Mouse (Mus musculus) layer of hippocampus, adult 11-12 months (tissue): Measurements from ENCODE around the gene Cd2bp2.

Experiments
- DNase-seq: peaks from one replicate; pipeline ENCODE4 v3.0.0; 2022; ENCODE audit warnings: low spot score

Gene Cd2bp2

DNA sequence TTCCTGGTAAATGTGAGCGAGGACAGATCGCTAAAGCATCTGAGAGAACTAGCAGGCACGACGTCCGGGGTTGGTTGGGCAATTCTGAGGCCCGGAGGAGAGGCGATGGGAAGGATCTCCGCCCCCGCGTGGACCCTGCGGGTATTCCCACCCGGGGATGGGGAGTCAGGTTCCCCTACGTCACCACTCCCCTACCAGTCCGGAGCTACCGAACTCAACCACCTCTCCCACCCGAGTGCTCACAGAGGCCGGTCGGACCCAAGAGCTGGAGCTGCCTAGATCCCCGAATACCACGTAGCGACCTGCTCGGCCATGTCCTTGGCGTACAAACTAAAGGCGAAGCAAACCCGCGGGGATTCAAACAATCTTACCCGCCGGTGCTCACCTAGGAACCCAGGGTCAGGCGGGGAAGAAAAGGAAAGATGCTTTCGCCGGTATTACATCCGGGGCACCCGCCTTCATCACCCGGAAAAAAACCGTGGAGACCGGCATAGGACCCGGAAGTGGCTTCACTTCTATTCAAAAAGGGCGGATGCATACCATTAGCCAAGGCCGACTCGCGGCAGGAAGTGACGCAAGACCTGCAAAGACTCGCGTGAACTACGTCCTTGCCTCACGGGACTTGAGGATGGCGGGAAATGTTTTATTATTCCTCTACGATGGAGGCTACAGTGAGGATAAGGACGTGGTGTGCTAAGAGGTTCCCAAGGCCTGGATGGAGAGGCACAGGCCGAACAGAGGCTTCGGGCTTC is at the start of gene Cd2bp2:
Gene Cd2bp2, minus strand, starts transcription at position 507 of the 752 bp plus-strand sequence.
- DNase-seq: peak; percentile 97

DNA sequence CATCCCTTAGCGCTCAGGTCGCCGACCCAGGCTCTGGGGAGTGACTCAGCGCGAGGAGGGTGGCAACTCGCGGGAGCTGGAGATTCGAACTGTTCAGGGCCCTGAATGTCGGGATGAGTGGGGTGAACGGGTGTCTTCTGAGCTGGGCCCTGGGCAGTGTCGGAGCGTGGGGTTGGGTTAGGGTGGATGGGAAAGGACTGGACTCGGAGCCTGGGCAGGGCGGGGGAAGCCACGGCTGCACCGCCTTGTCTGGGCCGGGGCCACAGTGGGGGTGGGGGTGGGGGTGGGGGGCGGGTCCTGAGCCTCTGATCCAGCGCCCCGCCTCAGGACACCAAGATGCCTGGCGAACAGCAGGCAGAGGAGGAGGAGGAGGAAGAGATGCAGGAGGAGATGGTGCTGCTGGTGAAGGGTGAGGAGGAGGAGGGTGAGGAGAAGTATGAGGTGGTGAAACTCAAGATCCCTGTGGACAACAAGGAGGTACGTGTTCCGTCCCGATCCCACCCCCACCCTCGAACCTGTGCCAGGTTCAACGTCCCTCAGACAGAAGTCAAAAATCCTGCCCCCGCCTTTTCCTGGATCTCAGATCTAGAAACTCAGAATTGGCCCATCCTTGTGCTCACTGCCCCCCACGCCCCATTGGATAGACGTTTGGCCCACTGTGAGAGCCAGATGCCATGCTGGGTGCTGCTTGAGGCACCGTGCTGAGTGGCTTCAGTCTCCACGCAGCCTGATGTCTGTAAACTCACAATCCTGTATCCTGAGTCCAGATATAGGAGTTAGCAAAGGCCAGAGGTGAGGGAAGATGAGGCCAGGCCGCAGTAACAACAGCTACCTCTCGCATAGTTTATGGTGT is 49.0 kb upstream of the Cd2bp2 start:
- no peak for DNase-seq

DNA sequence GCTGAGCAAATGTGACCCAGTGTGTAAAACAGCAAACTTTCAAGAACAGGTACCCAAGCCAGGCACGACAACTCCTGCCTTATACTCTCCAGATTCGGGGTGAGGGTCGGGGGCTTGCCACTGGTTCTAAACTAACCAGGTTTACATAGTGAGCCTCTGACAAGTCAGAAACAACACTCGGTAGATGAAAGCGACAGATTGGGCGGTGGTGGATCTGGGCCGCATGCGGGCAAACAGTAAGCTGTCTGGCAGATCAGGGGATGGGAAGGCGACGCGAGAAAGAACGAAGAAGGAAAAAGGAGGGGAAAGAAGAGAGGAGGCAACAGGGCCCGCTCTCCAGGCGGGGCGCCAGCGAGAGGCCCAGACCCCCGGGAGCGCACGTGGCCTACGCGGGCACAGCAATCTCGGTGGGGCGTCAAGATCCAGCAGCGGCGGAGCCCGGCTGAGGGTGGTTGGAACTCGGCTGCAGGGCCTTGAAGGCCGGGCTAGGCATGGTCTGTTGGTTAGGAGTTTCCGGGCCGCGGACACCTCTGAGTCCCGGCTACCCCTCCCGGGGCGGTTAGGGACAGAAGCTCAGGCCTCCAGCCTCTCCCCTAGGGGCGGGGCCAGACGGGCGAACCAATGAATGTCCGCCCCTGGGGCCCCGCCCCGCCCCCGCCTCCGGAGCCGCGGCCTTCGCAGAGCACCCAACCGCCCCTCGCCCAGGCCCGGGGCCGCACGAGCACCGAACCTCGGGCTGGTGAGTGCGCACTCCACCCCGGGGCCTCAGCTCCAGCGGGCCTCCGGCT is 48.2 kb upstream of the Cd2bp2 start, which contains the start of gene Zfp771:
Gene Zfp771, plus strand, starts transcription at position 405 of the 788 bp plus-strand sequence.
- peak; percentile 94 for DNase-seq

DNA sequence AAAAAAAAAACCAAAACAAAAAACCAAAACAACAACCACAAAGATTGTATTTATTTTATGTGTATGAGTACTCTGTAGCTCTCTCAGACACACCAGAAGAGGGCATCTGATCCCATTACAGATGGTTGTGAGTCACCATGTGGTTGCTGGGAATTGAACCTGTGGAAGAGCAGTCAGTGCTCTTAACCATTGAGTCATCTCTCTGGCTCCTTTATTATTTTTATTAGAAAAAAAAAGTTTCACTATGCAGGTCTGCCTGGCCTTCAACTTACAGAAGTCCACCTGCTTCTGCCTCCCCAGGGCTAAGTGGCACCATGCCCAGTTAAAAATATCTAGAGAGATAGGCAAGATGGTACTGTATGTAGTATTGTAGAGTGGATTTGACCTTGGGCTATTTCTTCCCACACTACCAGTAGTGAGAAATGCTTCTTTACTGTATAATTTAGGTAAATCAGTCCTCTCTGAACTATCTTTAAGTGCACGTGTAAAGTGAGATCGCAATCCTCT is 47.6 kb upstream of the Cd2bp2 start:
- no peak for DNase-seq

DNA sequence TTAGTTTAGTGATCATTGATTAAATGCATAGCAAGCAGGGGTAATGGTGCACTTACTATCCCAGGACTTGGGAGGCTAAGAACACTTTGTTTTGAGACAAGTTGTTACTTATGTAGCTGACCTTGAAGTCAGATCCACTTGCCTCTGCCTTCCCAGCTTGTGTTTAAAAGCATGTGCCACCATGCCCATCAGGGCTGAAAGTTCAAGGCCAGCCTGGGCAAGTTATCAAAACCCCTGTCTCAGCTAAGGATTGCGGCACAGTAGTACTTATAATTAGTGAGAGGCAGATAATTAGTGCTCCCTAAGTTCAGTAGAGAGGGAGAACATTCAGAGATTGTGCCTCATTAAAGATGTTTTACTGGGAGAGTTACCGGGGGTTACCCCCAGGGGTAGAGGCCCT is 38.9 kb upstream of the Cd2bp2 start:
- DNase-seq: no peak

DNA sequence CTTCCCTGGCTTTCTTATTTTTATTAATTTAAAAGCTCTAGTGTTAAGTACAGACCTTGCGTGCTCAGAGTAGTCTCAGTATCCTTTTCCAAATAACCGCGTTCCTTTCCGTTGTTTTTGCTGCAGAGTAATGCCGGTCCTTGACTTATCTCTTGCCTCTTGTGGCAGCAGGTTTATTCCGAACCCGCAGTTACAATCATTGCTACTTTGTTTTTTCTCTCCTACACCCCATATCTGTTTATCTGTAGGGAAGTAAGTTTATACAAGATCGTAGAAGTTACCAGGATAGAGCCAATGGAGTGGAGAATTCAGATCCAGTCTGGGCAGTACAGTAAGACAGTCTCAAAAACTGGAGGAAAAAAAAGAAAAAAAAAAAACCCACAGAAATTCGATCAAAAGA is 37.9 kb upstream of the Cd2bp2 start:
- DNase-seq: no peak

DNA sequence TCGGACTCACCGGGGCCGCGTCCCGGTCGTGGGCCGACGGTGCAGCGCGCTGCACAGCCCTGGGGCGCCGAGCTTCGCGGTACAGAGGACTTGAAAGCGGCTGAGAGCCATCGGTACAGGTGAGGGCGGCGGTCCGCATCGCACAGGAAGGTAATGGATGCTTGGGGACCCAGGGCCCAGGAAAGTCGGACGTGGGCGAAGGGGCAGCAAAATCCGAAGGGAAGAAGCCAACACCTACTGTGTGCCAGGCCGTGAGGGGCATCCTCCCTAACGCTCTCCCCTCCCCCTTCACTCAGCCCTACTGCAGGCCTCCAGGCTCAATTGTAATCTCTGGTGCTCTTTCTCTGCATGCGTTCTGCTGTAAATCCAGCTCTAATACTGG is 37.5 kb upstream of the Cd2bp2 start:
- DNase-seq: no peak

DNA sequence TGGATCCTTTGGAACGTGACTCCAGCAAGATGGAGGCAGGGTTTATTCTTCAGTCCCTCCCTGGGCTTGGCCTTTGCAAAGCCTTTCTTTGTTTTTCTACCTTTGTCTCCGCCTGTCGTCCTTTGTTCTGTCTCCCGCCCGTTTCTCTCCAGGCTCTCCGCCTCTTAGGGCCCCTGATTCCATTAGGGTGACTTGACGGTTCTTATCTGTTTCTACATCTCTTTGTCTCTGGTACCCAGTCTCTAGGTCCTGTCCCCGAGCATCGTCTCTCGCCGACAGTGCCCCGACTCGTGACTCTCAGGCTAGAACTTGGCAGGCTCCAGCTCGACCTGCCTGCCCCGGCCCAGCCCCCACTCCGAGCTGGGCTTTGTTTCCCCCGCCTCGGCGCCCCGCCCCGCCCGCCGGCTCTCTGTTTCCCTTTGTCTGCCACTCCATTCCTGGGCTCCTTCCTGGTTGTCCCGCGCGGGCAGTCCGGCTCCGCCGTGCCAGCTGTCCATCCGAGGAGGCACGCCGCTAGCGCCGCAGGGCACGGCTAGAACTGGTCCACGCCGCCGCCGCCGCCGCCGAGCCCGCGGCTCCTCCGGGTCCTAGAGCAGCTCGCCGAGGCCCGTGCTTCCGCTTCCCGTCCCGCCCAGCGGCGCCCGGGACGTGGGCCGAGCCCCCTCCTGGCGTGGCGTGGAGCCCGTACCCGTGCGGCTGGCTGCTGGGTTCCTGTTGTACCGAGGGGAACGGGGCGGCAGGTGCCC is 36.9 kb upstream of the Cd2bp2 start, which contains the start of the genes Zfp553 and Sept1:
Gene Zfp553, plus strand, starts transcription at position 440 of the 746 bp plus-strand sequence.
Gene Sept1, minus strand, starts transcription at position 509 of the 746 bp plus-strand sequence.
- DNase-seq: peak; percentile 81

DNA sequence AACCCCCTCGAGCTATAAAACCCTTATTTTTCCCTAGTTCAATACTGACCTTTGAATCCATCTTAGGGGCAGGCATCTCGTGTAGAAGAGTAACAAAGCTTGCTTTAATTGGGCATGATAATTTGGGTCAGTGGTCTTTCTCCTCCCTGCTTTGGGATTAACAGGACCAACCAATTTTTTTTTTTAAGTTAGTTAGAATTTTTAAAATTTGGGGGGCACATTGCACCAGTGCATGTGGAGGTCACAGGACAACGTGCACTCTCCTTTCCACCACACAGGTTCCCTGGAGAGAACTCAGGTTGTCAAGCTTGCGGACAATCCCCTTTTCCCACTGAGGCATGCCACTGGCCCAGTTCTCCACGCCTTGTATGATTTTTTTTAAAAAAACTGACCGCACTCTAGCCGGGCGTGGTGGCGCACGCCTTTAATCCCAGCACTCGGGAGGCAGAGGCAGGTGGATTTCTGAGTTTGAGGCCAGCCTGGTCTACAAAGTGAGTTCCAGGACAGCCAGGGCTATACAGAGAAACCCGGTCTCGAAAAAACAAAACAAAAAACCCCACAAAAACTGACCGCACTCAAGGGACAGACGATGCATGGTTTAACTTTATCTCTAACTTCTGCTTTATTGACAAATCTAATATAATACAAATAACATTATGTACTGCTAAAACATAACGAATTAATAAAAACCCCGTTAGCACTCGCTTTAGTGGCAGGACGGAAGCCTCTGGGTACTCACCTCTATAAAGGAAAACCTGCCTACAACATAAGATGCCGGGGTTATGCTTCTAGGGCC is 36.2 kb upstream of the Cd2bp2 start:
- no peak for DNase-seq

DNA sequence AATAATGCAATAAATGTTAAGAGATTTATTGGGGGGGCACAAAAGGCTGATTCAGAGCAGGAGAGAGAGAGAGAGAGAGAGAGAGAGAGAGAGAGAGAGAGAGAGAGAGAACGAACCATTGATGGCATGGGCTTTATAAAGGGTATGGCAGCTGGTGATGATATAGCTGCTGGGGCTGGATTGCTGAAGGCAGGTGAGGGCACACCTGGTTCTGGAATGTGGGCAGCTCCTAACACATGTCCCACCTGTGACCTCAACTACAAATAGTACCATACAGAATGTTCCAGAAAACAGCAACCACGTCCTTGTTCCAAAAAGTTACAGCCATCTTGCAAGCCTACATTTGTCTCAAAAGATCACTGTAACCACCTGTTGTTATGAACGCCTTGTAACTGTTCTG is 35.5 kb upstream of the Cd2bp2 start:
- no peak for DNase-seq

DNA sequence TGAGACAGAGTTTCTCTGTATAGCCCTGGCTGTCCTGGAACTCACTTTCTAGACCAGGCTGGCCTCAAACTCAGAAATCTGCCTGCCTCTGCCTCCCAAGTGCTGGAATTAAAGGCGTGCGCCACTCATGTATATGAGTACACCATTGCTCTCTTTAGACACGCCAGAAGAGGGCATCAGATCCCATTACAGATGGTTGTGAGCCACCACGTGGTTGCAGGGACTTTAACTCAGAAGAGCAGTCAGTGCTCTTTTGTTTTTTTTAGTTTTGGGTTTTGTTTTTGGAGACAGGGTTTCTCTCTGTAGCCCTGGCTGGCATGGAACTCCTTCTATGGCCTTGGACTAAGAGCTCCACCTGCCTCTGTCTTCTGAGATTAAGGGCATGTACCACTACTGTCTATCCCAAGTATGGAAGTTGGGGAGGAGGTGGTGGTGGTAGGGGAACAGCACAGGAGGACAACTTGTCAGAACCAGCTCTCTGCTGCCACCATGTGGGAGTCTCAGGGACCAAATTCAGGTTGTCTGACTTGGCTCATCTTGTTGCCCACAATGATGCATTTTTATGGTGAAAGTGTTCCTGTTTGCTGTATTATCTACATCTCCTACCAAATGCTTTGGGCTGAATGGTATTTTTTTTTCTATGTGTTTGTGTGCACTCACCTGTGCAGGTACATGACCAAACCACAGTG is 32.9 kb upstream of the Cd2bp2 start:
- peak; percentile 83 for DNase-seq

DNA sequence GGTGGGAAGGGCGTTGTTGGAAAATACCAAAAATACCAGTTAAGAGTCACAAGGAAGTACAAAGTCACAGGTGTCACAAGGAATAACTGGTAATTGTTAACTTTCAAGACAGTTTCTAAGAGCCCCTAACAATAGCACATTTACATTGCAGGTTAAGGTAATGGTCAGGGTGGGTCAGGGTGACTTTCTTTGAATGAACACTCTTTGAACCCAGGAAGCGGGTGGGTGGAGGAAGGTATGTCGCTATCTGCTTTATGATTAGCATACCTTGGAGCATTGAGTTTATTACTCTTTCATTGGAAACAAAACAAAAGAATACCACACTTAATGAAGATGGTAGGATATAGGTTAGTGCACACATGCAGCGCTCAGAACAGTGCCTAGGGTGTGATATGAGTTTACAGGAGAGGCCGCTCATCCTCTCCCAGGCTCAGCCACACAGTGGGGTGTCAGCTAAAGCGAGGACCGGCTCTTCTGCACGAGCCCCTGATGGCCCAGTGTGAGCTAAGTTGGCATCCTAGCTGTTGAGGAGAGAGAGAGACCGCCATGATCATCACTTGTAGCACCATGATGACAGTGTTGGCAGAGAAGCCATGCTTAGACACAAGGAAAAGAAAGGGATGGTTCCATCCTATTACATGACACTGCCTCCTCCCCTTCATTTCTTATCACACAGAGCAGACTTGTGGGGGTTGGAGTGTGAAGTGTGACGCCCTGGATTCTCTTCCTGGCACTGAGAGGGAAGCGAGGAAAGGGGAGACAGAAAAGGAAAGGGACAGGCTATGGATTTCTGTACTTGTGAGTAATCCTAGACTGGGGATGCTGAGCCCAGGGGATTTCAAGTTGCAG is 29.5 kb upstream of the Cd2bp2 start:
- DNase-seq: no peak

DNA sequence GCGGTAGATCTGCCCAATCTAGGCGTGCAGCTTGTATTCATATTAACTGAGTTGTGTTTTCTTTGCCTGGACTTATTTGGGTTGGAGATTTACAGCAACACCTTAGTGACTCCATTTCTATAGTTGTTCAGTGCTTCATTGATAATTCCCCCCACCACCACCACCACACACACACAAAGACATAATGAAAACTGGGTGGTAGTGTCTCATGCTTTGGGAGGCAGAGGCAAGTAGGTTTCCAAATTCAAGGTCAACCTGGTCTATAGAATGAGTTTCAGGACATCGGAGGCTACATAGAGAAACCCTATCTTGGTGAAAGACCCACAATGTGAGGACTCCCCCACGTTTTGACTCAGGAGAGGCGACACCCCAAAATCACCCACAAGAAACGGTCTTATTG is 28.8 kb upstream of the Cd2bp2 start:
- no peak for DNase-seq

DNA sequence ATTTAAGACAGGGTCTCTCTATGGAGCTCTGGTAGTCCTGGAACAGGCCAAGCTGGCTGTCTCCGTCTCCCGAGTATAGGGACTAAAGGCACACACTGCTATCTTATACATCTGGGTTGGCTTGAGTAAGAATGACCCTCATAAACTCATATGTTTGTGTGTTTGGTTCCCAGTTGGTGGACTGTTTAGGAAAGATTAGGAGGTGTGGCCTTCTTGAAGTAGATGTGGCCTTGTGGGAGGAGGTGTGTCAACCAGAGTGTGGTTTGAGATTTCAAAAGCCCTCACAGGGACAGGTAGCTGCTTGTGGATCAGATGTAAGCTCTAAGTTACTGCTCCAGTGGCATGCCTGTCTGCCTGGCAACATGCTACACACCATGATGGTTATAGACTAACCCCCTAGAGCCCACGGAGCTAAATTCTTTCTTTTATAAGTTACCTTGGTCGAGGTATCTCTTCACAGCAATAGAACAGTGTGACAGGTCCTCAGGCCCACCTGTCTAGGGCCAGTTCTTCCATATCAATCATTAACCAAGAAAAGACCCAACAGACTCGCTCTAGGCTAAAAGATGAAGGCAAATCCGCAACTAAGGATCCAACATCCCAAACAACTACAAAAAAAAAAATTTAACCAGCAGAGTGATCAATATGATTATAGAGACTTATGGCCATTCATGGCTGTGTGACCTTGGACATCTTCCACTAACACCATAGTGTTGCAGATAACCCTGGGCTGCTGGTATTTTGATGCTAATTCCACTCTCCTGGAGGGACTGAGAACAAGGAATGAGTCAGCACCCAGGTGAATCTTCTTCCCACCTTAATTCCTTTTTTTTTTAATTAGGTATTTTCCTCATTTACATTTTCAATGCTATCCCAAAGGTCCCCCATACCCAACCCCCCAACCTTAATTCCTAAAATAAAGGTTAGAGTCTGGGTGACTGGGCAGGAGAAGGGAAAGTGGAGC is 27.9 kb upstream of the Cd2bp2 start:
- no peak for DNase-seq

DNA sequence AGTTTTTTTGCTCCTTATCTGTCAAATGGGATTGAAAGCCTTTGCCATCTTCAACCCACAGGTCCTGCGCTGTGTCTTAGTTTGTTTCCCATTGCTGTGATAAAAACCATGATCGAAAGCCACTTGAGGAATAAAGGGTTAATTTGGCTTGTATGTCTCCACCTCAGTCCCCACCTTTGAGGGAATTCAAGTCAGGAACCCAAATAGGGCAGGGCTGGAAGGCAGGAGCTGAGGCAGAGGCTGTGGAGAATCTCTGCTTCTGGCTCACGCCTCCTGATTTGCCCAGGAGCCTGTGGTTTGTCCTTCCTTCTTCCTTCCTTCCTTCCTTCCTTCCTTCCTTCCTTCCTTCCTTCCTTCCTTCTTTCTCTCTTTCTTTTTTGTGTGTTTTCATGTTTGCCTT is 27.3 kb upstream of the Cd2bp2 start:
- no peak for DNase-seq

DNA sequence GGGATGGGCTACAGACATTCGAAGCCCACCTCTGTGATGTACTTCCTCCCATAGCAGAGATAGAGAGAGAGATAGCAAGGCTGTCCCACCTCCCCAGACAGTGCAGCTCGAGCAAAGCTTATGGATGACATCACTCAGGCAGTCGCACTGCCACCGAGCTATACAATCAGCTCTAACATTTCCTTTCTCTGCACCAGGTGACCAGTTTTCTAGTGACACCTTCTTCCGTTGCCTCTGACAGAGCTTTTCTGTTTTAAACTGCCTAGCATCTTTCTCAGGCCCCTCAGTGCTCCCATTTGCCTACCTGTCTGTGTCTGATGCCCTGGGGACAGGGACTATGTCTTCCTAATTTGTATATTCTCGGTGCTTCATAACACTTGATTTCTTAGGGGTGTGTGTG is 24.6 kb upstream of the Cd2bp2 start:
- no peak for DNase-seq

DNA sequence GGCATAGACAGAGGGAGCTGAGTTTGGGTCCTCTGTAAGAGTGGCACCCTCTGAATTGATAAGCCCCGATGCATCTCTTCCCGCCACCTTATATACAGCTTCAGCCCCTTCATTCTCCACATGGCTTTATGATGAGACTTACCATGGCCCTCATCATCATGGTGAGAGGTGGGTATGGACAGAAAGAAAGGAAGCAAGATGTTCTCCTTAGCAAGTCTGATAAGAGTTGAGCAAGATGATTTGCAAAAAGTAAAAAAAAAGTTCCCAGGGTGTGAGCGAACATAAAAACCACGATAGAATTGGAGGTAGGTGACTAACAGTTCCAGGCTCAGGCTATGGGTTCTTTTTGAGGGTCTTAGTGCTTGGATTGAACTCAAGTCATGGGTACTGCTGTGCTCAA is 22.8 kb upstream of the Cd2bp2 start:
- DNase-seq: no peak
